Mouse (Mus musculus) CH12.LX (cell line): ENCODE data around the gene Ube2q1.

Source experiments
- CTCF ChIP-seq, 2 experiments: IDR thresholded peaks in 1 of 2; conservative IDR thresholded peaks in 1 of 2; 2 replicates each; pipeline ENCODE4 v1.5.1; 2011 to 2012; ENCODE audit warnings: low read depth in 2 of 2, low read length in 2 of 2, improper control_type of control experiment in 1 of 2, inconsistent platforms in 1 of 2, mild to moderate bottlenecking in 1 of 2, moderate library complexity in 1 of 2
- E2F4 ChIP-seq: IDR thresholded peaks from 2 replicates; pipeline ENCODE4 v1.6.1; 2011; ENCODE audit warnings: low read depth, low read length, improper control_type of control experiment; ENCODE audit not compliant: insufficient replicate concordance
- ELF1 ChIP-seq: IDR thresholded peaks from 2 replicates; pipeline ENCODE4 v1.6.1; 2014; ENCODE audit warnings: low read depth, mild to moderate bottlenecking, inconsistent platforms, low read length, improper control_type of control experiment
- EP300 ChIP-seq: IDR thresholded peaks from 2 replicates; pipeline ENCODE4 v1.6.1; 2011; ENCODE audit warnings: low read length, improper control_type of control experiment
- GABPA ChIP-seq: IDR thresholded peaks from 2 replicates; pipeline ENCODE4 v1.6.1; 2012; ENCODE audit warnings: low read depth, low read length, improper control_type of control experiment, inconsistent platforms; ENCODE audit not compliant: insufficient replicate concordance
- IRF4 ChIP-seq: IDR thresholded peaks from 2 replicates; pipeline ENCODE4 v1.6.1; 2014; ENCODE audit warnings: low read depth, mild to moderate bottlenecking, inconsistent platforms, low read length, improper control_type of control experiment
- JUND ChIP-seq: conservative IDR thresholded peaks from 2 replicates; pipeline ENCODE4 v1.6.1; 2011; ENCODE audit warnings: low read depth, low read length, improper control_type of control experiment
- MAFK ChIP-seq: IDR thresholded peaks from 2 replicates; pipeline ENCODE4 v1.6.1; 2011; ENCODE audit warnings: low read length, improper control_type of control experiment; ENCODE audit not compliant: insufficient replicate concordance
- MEF2A ChIP-seq: IDR thresholded peaks from 2 replicates; pipeline ENCODE4 v1.6.1; 2014; ENCODE audit warnings: low read depth, mild to moderate bottlenecking, inconsistent platforms, low read length, improper control_type of control experiment, borderline replicate concordance
- PAX5 ChIP-seq: IDR thresholded peaks from 2 replicates; pipeline ENCODE4 v1.6.1; 2012; ENCODE audit warnings: low read length, inconsistent platforms, mixed read lengths
- POLR2A ChIP-seq: IDR thresholded peaks from 2 replicates; pipeline ENCODE4 v1.6.1; 2011; ENCODE audit warnings: low read depth, mild to moderate bottlenecking, improper control_type of control experiment, low read length
- ZMIZ1 ChIP-seq: IDR thresholded peaks from 2 replicates; pipeline ENCODE4 v1.6.1; 2012; ENCODE audit warnings: low read depth, mild to moderate bottlenecking, inconsistent platforms, low read length, improper control_type of control experiment
- ZNF384 ChIP-seq: IDR thresholded peaks from 2 replicates; pipeline ENCODE4 v1.6.1; 2012; ENCODE audit warnings: low read depth, low read length, improper control_type of control experiment, inconsistent platforms

GRCm38 (mm10) chr3:89755283-89755682 lies 18.1 kb upstream of the Ube2q1 start:
- no peak for TF ChIP-seq CTCF (conservative IDR thresholded peaks at IDR 0.05 in 1 of 2, IDR thresholded peaks at IDR 0.05 in 1 of 2; ENCODE audit: low read depth in 2 of 2, low read length in 2 of 2)
- TF ChIP-seq ELF1: no peak
- TF ChIP-seq MAFK: no peak
- no peak for TF ChIP-seq PAX5
- TF ChIP-seq ZNF384: no peak
- no peak for TF ChIP-seq MEF2A
- no peak for TF ChIP-seq IRF4
- no peak for TF ChIP-seq JUND
- TF ChIP-seq EP300: no peak
- TF ChIP-seq ZMIZ1: no peak
- TF ChIP-seq POLR2A: no peak
- no peak for TF ChIP-seq GABPA
- no peak for TF ChIP-seq E2F4
